Mouse (Mus musculus): Measurements from ENCODE around the gene Wdfy3. TPM values are rescaled to one million over a fixed set of nuclear protein-coding genes. Genes with fewer than 3 reads are reported as not detected.

The Wdfy3 gene
- polyA plus RNA-seq, 1 experiment, result 43.6 TPM

DNA sequence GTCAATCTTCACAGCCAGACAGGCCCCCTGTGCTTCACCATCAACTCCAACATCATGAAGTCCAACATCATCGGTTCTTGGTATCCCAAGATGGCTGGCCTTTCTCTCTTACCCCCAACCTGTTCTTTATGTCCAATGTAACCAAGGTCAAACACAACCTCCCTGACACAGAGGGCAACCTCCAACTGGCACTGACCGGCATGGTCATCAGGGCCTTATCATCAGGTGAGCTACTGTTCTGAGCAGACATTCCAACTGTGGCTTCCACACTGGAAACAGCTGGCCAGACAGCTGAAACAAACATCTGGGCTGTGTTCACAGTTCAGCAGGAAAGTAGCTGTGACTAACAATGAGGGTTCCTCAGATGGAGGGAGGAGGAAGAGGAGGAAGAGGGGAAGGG is 58.8 kb downstream of the Wdfy3 start:
- no peak overlapping the region for H3K27ac ChIP-seq (ENCODE audit: insufficient read depth, low read length)
- TF ChIP-seq POLR2A (IDR thresholded peaks at IDR 0.05; ENCODE audit: extremely low read depth, insufficient read depth, low read length) (no peak), CTCF (IDR thresholded peaks at IDR 0.05; ENCODE audit: extremely low read depth, insufficient read depth, low read length) (no peak)
- H3K4me1 ChIP-seq (ENCODE audit: control insufficient read depth, insufficient read depth, low read length), result peaks cover 9% of the 10 kb centered on the region
- no peak overlapping the region for H3K4me3 ChIP-seq (ENCODE audit: insufficient read depth, low read length)

DNA sequence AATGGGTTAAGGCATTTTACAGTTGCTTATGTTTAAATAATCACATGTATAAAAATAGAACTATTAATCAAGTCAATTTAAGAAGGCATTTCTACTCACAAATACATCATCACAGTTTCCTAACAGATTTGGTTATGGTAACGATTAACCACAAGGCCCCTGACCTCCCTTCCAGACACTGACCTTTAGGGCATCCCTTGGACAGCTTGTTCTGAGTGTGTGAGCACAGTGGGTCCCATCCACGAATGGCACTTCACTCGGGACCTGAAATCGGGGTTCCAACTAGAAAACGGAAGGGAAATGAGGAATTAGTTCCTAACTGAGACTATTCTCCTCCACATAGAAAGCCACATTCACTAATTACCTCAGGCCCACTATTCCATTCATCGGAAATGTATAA is 60.1 kb downstream of the Wdfy3 start:
- Histone ChIP-seq H3K4me3 (ENCODE audit: insufficient read depth, low read length) (no peak overlapping the region), H3K27ac (ENCODE audit: insufficient read depth, low read length) (no peak overlapping the region), H3K4me1 (ENCODE audit: control insufficient read depth, insufficient read depth, low read length) (peaks cover 5% of the 10 kb centered on the region; the same call in 1 of the 2 replicates)
- TF ChIP-seq POLR2A (IDR thresholded peaks at IDR 0.05; ENCODE audit: extremely low read depth, insufficient read depth, low read length) (no peak), CTCF (IDR thresholded peaks at IDR 0.05; ENCODE audit: extremely low read depth, insufficient read depth, low read length) (no peak)

DNA sequence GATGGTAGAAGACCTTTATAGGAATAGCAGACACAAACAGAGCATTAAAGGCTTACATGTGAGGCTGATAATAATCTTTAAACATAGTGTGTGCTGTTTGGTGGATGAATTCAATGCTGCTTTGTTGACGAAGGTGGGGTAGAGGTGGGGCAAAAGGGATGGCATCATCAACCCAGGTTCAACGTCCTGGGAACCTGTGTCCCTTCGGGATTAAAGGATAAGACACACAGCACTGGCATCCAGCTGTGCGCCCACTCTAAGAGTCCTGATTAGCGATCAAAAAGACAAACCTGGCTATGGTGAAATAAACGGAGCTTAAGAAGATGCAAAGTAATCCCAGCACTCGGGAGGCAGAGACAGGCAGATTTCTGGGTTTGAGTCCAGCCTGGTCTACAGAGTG is 61.0 kb downstream of the Wdfy3 start:
- no peak overlapping the region for H3K27ac ChIP-seq (ENCODE audit: insufficient read depth, low read length)
- H3K4me3 ChIP-seq (ENCODE audit: insufficient read depth, low read length), result no peak overlapping the region
- TF ChIP-seq POLR2A (IDR thresholded peaks at IDR 0.05; ENCODE audit: extremely low read depth, insufficient read depth, low read length), result no peak
- no peak for TF ChIP-seq CTCF (IDR thresholded peaks at IDR 0.05; ENCODE audit: extremely low read depth, insufficient read depth, low read length)
- peaks cover 4% of the 10 kb centered on the region for H3K4me1 ChIP-seq (ENCODE audit: control insufficient read depth, insufficient read depth, low read length)

DNA sequence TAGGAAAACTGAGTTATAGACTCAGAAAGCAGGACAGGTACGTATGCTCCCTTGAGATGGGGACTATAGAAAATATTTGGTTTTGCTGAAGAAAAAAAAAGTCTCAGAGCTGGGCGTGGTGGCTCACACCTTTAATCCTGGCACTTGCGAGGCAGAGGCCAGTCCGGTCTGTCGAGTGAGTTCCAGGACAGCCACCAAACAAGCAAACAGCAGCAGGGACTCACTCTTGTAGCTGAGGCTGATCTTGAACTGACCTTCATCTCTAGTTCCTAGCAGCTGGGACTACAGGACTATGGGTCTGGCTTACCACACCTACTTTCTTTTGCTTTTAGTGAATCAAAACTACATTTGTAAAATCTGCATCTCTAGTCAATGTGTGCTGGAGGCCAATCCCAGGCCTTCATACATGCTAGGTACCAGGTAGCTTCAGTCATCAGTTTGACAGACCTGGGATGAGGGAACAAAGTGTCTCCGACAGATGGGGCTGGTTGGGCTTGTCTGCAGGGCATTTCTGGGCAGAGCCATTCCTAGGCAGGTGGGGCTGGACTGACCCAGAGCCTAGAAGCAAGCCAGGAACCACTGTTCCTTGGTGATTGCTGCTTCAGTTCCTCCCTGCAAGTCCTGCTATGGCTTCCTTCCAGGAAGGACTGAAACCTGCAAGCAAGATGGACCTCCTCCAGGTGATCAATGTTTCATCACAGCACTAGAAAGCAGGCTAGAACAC is 63.3 kb downstream of the Wdfy3 start:
- TF ChIP-seq POLR2A (IDR thresholded peaks at IDR 0.05; ENCODE audit: extremely low read depth, insufficient read depth, low read length), result no peak
- TF ChIP-seq CTCF (IDR thresholded peaks at IDR 0.05; ENCODE audit: extremely low read depth, insufficient read depth, low read length), result no peak
- Histone ChIP-seq H3K4me1 (ENCODE audit: control insufficient read depth, insufficient read depth, low read length) (peaks cover 6% of the 10 kb centered on the region), H3K4me3 (ENCODE audit: insufficient read depth, low read length) (no peak overlapping the region), H3K27ac (ENCODE audit: insufficient read depth, low read length) (no peak overlapping the region)

DNA sequence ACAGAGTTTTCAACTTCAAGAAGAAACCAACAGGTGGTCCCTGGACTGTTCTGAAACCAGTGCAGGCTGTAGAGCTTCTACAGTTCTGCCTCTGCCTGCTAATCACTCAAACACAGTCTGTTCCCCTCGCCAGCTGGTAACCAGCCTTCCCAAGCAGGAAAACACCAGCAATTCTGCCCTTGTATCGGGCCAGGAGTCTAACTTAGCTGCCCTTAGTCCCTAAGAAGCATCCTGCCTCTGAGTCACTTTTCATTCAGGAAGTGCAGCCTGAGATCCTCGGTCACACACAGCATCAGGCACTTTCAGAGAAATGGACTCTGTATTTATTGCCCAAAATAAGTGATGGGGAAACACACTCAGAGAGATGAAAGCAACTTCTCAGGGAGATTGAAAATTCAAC is 66.3 kb downstream of the Wdfy3 start:
- no peak for TF ChIP-seq CTCF (IDR thresholded peaks at IDR 0.05; ENCODE audit: extremely low read depth, insufficient read depth, low read length)
- H3K4me1 ChIP-seq (ENCODE audit: control insufficient read depth, insufficient read depth, low read length), result peaks cover 10% of the 10 kb centered on the region
- no peak overlapping the region for H3K27ac ChIP-seq (ENCODE audit: insufficient read depth, low read length)
- no peak overlapping the region for H3K4me3 ChIP-seq (ENCODE audit: insufficient read depth, low read length)

DNA sequence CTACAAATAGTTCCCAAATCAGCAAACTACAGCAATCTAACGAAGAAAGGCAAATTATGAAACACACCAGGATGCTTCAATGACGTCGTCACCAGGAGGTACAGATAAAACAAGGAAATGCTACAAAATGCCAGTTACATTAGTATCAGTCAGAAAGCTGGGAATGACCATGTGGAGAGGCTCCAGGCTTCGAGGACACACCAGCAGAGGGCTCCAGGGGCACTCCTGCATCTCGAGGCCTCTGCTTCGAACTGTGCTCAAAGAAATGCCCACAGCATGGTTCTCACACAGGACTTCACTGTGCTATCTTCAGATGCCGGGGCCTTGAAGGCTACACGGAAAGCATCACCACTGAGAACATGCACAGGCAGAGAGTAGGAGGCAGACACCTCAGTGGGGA is 68.7 kb downstream of the Wdfy3 start:
- TF ChIP-seq CTCF (IDR thresholded peaks at IDR 0.05; ENCODE audit: extremely low read depth, insufficient read depth, low read length) (peak; percentile 13; the same call in 1 of the 2 replicates), POLR2A (IDR thresholded peaks at IDR 0.05; ENCODE audit: extremely low read depth, insufficient read depth, low read length) (no peak)
- Histone ChIP-seq H3K27ac (ENCODE audit: insufficient read depth, low read length) (no peak overlapping the region), H3K4me1 (ENCODE audit: control insufficient read depth, insufficient read depth, low read length) (peaks cover 10% of the 10 kb centered on the region), H3K4me3 (ENCODE audit: insufficient read depth, low read length) (no peak overlapping the region)

DNA sequence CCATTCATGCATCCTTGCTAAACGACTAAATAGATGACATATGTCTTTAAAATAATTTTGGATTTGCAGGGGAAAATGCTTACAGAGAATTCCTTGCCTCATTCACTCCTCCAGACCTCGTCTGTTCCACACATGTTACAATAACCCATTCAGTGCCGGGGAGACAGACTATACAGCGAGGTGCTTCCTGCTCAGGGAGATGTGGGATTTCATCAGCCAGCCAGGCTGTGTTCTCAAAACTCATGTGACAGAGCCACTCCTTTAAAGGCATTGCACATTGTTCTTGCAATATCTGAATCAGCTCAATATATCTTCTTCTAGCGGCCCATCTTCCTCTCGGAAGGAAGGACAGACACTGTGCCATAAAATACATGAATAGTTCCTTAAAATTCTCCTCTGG is 70.8 kb downstream of the Wdfy3 start:
- Histone ChIP-seq H3K4me1 (ENCODE audit: control insufficient read depth, insufficient read depth, low read length) (peaks cover 8% of the 10 kb centered on the region), H3K4me3 (ENCODE audit: insufficient read depth, low read length) (no peak overlapping the region), H3K27ac (ENCODE audit: insufficient read depth, low read length) (no peak overlapping the region)
- TF ChIP-seq POLR2A (IDR thresholded peaks at IDR 0.05; ENCODE audit: extremely low read depth, insufficient read depth, low read length), result no peak

DNA sequence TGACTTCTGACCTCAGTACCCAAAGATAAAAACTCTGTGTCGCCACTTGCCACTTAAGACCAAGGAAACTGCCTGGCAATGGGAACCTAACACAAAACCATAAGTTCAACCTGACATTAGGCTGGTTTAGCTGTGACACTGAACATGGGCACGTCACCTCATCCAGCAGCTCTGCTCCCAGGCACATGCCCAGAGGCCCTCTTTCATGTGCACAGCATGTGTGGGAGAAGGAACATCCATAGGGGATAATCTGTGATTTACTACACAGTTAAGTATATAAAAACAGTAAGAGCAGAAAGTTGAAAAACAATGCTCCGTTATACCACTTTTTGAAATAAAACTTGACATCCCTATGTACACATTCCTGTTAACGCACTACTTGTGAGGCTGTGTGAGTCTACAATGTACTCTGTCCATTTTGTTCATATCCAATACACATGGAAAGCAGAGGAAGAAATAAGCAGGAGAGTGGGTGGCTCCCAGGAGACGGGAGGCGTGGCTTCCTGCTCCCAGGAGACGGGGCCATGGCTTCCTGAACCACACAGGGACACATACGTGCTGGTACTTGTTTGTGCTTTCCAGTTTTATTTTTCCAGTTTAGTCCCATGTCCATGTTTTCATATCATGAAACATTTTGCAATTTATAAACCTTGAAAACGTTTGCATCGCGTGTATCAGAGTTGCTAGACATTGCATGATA is 73.5 kb downstream of the Wdfy3 start:
- TF ChIP-seq CTCF (IDR thresholded peaks at IDR 0.05; ENCODE audit: extremely low read depth, insufficient read depth, low read length) (no peak), POLR2A (IDR thresholded peaks at IDR 0.05; ENCODE audit: extremely low read depth, insufficient read depth, low read length) (no peak)
- Histone ChIP-seq H3K4me3 (ENCODE audit: insufficient read depth, low read length) (no peak overlapping the region), H3K4me1 (ENCODE audit: control insufficient read depth, insufficient read depth, low read length) (peaks cover 5% of the 10 kb centered on the region), H3K27ac (ENCODE audit: insufficient read depth, low read length) (no peak overlapping the region)

DNA sequence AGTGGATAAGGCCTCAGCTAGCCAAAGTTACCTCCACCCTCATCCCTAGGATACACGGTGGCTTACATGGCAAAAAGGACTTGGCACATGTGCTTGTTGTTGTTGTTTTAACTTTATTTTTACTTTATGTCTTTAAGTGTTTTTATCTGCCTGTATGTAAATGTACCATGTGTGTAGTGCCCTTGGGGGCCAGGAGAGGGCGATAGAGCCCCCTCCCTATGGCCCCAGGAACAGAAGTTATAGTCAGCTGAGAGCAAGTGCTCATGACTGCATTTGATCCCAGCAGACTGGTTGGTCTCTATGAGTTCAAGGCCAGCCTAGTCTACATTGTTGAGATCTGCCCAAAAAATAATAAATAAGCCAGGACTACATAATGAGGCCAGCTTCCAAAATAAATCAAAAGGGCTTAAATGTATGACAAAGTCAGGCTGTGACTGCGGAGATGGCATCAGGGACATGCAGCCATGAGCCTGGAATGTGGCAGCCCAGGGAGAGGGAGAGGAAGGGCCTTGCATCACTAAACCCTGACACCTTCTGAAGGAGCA is 74.2 kb downstream of the Wdfy3 start:
- Histone ChIP-seq H3K4me1 (ENCODE audit: control insufficient read depth, insufficient read depth, low read length) (peaks cover 2% of the 10 kb centered on the region; the same call in 1 of the 2 replicates), H3K27ac (ENCODE audit: insufficient read depth, low read length) (no peak overlapping the region)
- TF ChIP-seq CTCF (IDR thresholded peaks at IDR 0.05; ENCODE audit: extremely low read depth, insufficient read depth, low read length) (peak; percentile 25; the same call in 1 of the 2 replicates), POLR2A (IDR thresholded peaks at IDR 0.05; ENCODE audit: extremely low read depth, insufficient read depth, low read length) (no peak)

DNA sequence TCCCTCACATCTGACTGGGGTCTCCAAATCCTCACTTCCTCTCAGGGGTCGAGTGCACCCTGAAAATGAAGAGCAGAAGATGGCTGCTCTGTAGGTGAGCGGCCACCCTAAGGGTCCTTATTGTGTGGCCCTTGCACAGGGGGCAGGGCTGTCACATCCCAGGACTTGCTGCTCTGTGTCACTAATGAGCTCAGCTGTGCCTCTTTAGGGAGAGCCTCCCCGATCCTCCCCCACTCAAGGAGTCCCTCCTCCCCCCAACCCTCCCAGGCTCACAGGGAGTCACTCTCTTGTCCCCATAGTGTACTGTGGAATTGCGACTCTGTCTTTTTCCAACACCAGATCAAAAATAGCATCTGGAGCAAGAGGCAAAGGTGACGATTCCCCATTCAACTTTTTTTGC is 75.7 kb downstream of the Wdfy3 start:
- Histone ChIP-seq H3K4me1 (ENCODE audit: control insufficient read depth, insufficient read depth, low read length) (peaks cover 1% of the 10 kb centered on the region; the same call in 1 of the 2 replicates), H3K4me3 (ENCODE audit: insufficient read depth, low read length) (no peak overlapping the region), H3K27ac (ENCODE audit: insufficient read depth, low read length) (no peak overlapping the region)
- TF ChIP-seq POLR2A (IDR thresholded peaks at IDR 0.05; ENCODE audit: extremely low read depth, insufficient read depth, low read length), result no peak

More for the DNA sequence above, 74.2 kb downstream of the Wdfy3 start:
- H3K4me3 ChIP-seq (ENCODE audit: insufficient read depth, low read length), result no peak overlapping the region
